Mouse (Mus musculus): ENCODE results near the gene Tns4.

The Tns4 gene

DNA sequence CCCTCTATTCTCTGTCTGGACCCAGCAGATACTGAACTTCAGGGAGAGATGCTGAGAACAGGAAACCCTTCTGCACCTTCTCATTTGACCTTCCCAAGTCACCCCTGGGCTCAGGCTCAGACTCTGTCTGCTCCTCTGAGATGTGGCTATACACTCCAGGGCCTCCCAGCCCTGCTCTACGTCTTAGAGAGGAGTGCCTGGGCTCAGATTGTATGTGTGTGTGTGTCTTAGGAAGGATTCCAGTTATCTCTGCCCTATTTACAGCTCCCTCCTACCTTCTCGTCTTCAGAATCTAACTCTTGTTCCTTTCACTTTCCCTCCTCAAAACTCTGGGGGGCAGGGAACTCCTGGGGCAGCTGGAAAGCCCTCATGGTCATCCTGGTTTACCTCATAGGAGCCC is 620 bp downstream of the Tns4 start:
- DNase-seq: no peak

DNA sequence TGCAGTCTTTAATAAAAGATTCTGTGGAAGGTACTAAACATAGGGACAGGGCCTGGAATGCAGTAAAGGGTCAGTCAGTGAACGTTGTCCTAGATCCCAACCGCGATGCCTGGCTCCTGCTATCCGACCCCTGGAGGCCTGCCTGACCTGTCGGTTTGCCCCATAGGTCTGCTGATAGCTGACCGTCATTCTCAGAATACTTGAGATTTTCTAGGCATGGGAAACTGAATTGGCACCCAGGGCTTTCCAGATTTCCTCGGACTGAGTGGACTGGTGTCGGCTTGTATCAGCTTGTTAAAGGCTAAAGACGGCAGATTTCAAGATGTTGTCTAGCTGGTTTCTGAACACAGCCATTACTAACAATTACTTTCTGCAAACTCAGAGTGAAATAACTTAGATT is 4.7 kb downstream of the Tns4 start:
- DNase-seq: no peak

DNA sequence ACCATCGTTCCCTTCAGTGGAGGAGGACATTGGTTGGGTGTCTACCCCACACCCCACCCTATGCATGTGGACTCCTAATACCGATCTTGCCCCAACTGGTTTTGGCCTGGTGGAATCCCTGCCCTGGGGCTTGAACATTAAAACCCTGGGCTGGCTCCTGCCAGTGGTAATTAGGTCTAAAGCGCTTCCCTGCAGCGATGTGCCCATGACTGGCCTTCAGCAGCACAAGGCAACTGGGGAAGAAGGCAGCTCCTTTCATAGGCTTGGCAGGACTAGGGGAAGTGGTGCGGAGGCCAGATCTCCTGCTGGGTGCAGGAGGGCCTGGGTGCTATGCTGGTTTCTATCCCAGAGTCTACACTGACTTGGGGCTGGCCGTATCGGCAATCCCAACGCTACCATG is 5.6 kb downstream of the Tns4 start:
- DNase-seq: no peak

DNA sequence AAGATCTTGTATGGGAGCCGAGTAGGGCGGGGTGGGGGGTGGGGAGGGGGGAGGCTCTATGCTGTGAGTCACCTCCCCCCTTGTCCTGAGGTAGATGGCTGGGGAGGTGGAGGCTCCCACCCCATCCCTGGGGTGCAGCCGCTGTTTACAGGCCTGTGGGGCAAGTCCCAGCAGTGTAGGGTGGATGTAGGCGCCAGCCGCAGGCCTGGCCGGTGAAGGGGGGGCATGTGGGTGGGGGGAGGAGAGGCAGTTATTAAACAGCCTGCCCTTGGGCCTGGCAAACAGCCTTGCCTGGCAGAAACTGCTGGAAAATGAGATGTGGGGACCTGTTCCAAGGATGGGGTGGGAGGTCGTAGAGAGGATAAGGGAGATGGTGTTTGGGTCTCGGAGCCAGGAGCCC is 7.0 kb downstream of the Tns4 start:
- no peak for DNase-seq

DNA sequence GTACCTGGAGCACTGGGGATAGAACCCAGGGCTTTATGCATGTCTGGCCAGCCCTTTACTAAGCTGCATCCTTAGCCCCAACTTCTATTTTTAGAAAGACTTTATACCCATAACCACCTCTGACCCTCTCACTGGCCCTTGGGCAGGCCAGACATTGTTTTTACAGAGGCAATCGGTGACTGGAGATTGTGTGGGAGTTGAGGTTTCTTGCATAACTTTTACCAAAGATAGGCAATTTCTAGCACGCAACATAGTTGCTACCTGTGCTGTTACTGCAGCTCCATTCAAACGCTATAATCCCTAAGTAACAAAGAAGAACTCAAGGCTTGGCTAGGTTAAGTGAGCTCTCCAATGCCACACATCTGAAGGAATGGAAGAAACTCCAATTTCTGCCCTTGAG is 7.5 kb downstream of the Tns4 start:
- no peak for DNase-seq

DNA sequence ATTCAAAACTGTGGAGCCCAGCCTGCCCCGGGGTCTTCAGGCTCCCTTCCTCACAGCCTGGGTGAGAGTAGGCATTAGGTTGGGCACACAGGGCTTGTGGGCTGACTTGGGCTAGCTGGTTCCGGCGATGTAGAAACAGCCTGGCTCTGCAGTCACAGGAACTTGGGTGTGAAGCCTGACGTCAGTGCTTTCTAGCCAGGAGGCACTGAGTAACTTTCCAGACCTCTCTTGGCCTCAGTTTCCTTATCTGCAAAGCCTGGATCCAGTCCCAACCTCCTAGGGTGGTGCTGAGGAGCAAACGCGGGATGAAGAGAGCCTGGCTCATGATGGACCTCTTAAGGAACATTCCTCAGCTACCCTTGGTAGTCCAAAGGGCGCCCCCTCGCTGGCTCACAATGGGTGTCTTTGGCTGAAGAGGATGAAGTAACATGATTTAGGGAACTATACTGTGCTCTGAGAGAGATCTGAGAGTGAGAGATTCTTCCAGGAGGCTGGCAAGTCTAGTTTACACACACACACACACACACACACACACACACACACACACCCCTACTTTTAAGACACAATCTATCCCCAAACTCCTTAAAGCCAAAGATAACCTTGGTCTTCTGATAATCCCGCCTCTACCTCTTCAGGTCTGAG is 8.1 kb downstream of the Tns4 start:
- no peak for DNase-seq

DNA sequence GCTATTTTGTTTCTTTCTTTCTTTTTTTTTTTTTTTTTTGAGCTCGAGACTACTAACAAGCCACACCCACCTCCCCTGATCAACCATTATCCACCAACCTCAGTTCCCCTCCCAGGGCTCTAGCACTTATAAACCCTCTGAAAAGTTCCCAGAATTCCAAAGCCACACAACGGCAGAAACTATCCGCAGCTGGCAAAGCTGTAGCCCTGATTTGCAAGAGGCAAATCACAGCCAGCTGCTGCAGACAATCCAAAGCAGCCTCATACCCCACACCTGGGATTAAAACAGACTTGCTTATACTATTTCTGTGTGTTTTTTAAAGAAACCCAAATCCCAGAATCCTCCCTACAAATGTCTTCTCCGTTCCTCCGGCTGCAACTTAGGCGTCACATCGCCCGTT is 11.2 kb downstream of the Tns4 start:
- no peak for DNase-seq

DNA sequence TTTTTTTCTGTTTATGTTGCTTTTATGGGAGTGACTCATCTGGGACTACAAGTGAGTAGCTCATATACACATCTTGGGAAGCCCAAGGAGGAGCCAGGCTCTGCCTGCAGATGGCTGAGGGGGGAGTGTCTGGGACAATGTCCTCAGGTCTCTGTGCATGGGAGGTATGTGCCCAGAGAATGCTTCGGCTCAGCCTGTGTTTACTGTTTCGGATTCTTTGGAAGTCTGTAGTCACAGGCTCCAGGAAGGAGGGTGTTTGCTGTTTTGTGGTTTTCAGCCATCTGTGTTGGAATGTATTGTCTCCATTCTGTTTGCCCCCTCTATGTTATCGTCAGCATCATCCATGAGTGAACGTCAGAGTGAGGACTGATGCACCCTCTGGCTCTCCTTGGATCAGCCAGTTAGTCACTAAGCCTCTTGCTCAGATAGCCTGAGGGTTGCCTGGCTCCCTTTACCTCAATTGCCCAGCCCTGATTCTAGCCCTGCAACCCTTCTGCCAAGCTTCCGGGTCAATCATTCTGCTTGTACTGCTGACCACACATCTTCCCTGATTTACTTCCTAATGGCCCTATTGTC is 12.3 kb downstream of the Tns4 start:
- no peak for DNase-seq

DNA sequence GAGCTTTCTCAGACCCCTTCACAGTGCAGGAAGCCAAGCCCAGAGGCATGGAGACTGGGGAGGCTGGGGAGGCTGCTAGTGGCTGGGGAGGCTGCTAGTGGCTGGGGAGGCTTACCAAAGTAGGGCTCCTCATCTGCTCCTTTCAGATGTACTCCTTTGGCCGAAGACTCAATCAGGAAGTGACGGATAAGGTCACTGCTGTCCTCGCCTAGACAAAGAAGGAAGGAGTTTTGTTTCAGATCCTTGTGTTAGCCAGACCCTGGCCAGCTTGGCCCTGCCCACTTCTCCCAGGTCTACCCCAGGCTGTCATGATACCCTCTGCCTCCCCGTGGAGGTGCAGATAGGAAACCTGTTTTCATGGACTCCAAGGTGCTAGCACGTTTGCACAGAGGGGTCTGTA is 15.3 kb downstream of the Tns4 start:
- DNase-seq: no peak

DNA sequence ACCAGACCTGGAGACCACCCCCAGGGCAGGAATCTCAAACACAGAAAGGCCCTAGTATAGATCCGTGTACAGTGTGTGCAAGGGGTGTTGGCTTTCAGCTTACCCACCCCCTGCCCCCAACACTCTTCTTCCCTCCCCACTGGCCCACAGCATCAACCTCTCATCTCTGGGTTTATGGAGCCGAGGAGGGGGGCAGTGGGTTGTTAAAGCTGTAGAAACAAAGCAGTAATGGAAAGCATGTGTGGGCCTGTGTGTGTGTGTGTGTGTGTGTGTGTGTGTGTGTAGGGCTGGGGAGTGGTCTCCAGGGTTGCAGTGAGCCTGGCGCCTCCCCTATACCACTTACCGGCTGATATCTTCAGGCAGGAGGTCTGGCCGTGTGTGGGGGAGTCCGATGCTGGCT is 17.2 kb downstream of the Tns4 start:
- no peak for DNase-seq

DNA sequence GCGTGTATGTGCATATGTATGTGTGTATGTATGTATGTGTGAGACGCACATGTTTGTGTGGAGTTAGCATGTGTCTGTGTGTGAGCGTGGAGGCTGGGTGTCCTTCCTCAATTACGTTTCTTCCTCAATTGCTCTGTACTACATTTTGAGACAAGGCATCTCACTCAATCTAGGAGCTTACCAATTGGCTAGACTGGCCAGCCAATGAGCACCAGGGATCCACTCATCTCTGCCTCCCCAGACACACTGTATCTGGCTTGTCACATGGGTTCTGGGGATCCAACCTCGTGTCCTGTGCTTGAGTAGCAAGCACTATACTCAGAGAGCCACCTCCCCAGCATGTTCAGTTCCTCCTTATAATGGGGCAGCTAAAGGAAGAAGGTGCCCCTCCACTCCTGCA is 20.7 kb downstream of the Tns4 start:
- no peak for DNase-seq

DNA sequence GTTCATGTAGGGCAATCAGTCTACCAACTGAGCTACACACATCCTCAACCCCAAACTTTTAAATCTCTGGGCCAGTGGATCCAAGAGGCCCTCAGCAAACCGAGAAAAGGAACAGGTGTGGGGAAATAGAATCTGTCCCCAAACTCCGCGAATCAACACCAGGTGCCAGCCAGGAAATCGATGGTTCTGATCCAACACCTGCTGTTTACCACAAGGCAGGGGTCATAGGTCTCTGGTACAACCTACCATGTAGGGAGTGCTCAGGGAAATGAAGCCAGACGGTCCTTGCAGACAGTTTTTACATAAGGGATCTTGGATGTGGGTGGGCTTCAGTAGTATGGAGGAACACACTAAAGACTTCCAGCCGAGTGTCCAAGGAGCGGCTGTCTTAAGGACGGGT is 21.5 kb downstream of the Tns4 start:
- DNase-seq: no peak

DNA sequence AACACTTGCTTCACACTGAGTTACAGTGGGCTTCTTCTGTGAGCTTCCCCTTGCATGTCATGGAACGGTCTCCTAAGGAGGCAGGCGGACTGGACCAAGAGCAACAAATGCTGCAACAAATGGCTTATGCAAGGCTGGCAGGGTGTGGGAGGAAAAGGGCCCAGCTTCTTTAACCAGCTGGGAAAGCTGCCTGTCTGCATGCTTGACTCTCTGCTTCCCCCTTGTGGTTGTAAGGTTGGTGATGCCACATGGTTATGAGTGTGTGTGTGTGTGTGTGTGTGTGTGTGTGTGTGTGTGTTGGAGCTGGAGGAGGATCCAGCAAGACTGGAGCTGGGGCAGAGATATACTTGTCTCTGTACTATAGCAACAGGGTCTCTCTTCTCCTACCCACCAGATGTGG is 23.1 kb downstream of the Tns4 start:
- peak; percentile 78 for DNase-seq

DNA sequence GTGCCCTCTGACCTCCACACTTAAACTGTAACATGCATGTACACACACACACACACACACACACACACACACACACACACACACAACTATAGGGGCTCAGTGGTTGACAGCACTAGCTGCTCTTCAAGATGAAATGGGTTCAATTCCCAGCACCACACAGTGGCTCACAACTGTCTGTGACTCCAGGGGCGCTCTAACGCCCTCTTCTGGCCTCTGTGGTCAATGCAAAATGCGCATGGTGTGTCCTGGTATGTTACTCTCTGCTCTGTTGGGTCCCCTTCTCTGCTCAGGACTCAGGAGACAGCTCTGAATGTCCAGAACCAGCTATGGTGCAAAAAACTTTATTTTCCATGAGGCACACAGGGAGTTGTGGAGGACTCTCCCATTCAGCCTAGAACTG is 23.8 kb downstream of the Tns4 start:
- no peak for DNase-seq

DNA sequence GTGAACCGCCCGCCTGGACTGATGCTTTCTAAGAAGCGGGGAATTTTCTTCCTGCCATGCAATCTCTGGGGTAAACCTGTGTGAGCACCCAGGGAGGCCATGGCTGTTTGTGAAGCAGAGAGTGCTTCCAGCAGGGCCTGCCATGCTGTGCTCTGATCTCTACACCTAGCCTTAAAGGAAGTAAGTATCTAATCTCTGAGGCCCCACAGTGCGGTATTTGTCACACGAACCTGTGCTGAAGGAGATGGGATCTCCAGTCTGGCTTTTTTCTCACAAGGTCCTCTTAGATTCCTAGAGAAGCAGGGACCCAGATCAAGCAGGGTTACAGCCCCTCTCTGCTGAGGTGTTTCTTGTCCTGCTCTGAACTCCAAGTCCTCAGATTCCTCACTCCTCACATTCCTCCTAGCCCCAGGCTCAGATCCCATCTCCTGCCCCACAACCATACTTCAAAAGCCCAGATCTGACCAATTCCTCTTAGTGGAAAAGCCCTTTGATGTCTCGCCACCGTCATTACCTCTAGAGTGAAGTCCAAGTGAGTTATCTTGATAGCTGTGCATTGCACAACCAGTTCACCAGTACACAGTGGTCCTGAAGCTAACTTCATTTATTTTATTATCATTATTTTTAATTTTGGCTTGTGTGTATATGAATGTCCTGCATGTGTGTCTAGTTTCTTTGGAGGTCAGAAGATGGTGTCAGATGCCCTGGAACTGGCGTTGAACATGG is 25.5 kb downstream of the Tns4 start:
- DNase-seq: no peak

DNA sequence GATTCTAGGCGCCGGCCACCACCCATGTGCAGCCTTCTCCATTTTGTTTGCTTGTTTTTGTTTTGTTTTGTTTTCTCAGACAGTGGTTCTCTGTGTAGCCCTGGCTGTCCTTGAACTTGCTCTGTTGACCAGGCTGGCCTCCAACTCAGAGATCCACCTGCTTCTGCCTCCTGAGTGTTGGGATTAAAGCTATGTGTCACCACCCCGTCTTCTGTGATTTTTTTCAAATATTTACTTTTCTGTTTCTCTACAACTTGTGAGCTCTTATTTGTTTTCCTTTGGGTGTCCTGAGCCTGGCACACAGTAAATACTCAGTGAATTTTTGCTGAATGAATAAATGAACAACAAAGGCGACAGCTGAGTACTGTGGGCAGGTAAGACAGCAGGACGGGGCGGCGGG is 26.4 kb downstream of the Tns4 start:
- DNase-seq: no peak

DNA sequence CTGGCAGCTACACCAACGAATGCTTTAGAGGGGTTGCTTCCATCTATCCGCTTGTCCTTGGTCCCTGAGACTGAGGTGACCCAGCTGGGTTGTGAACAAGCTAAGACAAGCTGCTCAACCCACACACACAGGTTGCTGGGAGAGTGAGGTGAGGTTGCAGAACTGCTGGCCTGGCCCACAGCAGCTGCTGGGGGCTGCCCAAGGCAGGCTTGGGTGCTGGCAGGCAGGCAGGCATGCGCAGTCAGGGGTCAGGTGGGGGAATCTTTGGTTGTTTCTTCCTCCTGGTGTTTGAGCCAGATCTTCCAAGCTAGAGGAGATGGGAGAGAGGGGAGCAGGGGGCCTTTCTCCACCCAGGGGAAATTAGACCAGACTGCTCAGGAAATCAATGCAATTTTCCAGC is 28.7 kb downstream of the Tns4 start:
- no peak for DNase-seq

DNA sequence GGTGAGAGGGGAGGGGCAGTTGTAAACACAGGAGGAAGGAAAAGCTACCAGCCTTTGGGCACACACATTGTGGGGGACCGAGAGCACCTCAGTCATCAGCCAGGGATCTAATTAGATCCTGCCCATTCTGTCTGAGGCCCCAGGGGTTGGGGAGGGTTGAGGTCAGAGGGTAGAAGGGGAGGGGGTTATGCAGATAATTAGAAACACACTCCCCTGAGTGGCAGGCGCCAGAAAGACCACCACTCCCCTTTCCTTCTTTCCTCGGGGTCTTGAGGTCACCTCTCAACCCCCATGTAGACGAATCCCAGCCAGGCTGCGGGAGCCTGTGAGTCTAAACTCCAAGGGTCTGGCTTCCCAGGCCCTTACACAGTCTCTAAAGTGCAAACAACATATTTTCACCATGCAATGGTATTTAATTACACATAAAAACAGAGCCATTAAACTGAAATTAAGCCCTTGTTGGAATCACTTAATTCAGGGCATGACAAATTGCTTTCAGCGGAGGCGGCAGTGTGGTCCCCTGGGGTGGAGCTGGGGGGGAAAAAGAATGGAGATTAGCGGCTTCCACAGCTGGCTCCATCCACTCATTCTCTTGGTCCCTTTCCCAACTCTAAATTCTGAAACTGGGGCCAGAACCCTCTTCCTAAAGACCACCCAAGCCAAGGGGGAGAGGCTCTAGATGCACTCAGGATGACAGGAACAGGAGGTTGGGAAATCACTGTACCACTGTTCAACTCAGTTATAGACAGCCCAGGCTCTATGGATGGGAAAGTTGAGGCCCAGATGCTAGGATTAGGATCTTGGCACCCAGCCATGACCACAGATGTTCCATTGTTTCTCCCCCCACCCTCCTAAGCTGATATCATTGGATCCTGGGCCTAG is 33.3 kb downstream of the Tns4 start:
- DNase-seq: no peak

DNA sequence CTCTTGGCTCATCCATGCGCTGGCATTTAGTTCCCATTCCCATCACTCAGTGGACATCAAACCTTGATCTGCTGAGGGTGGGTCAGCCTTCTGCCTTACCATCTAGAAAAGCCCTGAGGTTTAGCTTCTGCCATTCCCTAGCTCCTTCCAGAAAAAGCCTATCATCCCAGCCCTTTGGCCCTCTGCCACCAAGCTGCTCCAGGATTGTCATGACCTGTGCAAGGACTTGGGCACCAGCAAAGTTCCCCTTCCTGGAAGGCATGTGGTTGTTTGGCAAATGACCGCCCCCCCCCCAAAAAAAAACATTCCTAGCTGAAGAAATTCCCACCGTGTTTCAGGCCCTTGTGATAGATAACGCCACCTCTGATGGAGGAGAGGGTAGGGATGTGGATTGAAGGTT is 34.0 kb downstream of the Tns4 start:
- no peak for DNase-seq

DNA sequence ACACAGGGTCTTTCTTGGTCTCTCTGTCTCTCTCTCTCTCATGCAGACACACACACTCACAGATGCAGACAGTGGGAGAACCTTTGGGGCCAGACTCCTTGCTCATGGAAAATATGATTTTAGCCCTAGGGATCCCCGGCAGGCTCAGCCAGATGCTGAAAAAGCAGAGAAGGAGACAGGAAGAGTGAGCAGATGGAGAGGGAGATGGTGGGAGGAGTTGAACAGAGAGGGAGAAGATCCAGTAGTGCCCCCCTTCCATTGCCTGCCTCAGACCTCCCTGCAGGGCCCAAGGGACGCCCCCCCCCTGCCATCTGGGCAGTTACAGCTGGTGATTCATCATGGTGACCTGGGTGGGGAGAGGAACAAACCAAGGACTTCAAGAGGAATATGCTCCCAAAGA is 41.5 kb downstream of the Tns4 start:
- no peak for DNase-seq

DNA sequence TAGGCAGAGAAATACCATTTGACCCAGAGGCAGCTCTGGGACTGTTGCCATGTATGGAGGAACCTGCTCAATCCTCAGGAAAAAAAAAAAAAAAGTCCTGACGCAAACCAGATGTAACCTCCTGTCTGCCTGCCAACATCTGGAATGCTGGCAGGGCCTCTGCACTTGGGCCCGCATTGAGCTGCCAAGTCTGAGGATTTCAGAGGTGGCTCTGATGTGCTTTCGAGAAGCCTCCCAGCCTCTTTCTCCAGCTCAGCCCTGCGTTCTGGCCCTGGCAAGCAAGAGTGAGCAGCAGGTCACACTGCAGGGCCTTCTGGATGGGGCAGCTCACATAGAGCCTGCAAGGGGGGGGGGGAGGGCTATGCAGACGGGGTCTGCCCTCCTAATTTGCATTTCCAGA is 42.0 kb downstream of the Tns4 start:
- no peak for DNase-seq

DNA sequence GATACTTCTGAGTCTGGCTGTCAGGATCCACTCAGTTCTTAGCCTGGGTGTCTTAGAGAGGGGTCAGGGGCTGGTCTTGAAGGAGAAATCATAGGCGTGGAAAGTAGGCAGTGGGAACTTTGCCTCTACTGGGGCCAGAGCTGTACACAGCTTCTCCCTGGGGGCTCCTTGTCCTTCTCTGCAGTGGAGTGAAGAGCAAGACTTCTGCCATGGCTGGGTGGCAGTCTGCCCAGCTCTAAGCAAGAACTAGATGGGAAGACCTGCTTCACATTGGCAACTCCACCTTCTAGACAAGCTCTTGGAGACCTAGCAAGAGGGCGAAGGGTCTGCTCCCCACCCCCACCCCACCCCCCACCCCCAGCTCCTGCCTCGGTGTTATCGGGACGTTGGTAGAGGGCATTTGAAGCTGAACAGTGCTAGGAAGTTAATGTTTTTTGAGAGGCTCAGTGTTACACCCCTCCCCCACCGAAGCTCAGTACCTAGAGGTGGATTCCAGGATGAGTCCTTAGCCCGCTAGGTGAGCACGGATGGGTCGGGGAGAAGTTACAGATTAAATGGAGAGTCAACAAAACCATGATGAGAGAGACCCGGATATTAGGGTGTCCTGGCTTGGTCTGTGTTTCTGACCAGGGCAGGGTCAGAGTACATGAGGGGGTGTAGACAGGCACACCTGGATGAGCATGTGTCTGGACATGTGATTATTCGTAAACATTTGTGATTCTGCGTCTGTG is 43.8 kb downstream of the Tns4 start:
- DNase-seq: no peak

DNA sequence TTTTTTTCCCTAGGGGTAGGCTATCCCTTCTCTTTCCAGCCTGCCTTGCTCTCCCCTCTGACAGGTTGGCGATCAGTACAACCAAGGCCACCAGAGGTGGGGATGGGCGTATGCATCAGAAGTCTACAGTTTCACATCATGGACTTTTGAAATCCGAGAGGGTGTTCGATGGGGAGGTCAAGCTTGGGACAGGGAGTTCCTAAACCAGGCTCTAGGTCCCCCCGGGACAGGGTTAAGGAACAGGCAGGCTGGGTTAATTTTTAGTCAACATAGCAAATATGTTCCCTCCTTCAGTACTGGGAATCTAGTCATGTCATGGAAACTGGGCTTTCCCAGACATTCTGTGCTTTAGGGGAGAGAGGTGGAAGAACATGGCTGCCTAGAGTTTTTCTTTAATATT is 44.8 kb downstream of the Tns4 start:
- no peak for DNase-seq
